Mouse (Mus musculus): ENCODE measurements around the gene Lurap1.

The Lurap1 gene

GRCm38 (mm10) chr4:116111486-116111885 is 39.7 kb downstream of the Lurap1 start:
- no peak for DNase-seq (ENCODE audit: low read depth in 1 of 2, low spot score in 2 of 2)

- no peak for DNase-seq (ENCODE audit: low read depth in 1 of 2, low spot score in 2 of 2)
Measured at GRCm38 (mm10) chr4:116110695-116111094, 40.4 kb downstream of the Lurap1 start.

DNA sequence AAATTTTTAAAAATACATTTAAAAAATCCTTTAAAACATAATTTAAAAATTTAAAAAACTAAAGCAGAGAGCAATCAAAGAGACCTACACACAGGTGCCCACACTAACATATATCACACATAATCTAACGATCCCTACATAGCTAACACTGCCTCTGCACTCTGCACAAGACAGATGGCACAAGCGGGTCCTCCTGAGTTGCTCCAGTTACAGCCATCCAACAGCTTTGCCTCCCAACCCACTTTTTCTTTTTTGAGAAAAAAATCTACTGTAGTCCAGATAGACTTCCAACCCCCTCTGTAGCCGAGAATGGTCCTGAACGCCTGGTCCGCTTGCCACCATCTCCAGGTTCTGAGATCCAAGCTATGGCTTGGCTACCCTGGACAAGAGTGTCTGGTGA is 45.9 kb downstream of the Lurap1 start:
- DNase-seq (ENCODE audit: low read depth in 1 of 2, low spot score in 2 of 2) = no peak

GRCm38 (mm10) chr4:116100959-116101358 is 50.2 kb downstream of the Lurap1 start:
- no peak for DNase-seq (ENCODE audit: low read depth in 1 of 2, low spot score in 2 of 2)

- no peak for DNase-seq (ENCODE audit: low read depth in 1 of 2, low spot score in 2 of 2)
Measured at GRCm38 (mm10) chr4:116097211-116097610, 53.9 kb downstream of the Lurap1 start.

DNA sequence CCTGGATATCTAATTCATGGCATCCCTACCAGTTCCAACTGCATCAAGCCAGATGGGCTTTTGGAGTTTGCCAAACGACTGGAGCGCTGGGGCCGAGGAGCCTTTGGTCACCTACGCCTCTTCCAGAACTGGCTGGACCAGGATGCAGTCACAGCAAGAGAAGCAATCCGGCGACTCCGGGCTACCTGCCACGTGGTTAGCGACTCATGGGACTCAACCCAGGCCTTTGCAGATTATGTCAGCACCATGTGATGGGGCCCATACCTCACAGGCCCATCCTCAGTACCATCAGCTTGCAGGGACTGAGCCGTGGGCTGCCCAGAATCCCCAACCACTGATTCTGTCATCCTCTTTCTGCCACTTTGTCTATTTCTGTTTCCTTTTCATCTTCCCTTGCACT is 54.8 kb downstream of the Lurap1 start:
- no peak for DNase-seq (ENCODE audit: low read depth in 1 of 2, low spot score in 2 of 2)

GRCm38 (mm10) chr4:116088510-116089249 is 62.5 kb downstream of the Lurap1 start:
- no peak for DNase-seq (ENCODE audit: low read depth in 1 of 2, low spot score in 2 of 2)

Measured in monocyte, adult 2 months (primary cell).